Mouse (Mus musculus): ENCODE data around the gene Gm4881.

- TF ChIP-seq CTCF (IDR thresholded peaks at IDR 0.05; ENCODE audit: borderline replicate concordance, insufficient read depth, low read depth, low read length) (no peak), POLR2A (IDR thresholded peaks at IDR 0.05; ENCODE audit: borderline replicate concordance, insufficient read depth, low read length) (no peak)
Measured at GRCm38 (mm10) chr7:24891241-24892124, 52.8 kb downstream of the Gm4881 start.
